Mouse (Mus musculus) spleen, adult 12 weeks (tissue): ENCODE data around the gene Pknox2.

ENCODE experiments used
- DNase-seq: peaks from one replicate; pipeline ENCODE4 v3.0.0; 2022; ENCODE audit warnings: low spot score

The Pknox2 gene

DNA sequence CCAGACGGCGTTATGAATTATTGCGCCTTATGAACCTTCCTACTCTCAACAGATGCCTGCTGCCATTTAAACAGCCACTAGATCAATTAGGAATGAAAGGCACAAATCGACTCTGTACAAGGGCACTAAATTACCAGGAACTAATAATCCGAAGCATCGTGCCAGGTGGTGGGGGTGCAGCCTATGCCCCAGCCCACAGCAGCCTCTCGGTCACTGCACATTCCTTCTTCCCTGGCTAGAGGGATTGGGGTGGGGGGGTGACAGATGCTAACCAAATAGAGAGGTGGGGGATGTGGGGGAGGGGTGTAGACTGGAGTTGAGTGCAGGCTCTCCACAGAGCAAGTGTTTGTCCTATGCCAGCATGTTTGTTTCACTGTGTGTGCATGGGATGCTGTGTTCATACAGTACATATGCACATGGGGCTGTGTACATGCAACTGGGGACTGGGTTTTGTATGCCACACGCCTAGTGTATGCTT is 208.6 kb downstream of the Pknox2 start:
- no peak for DNase-seq

GRCm38 (mm10) chr9:36933813-36934493 is 213.3 kb downstream of the Pknox2 start:
- DNase-seq: no peak

DNA sequence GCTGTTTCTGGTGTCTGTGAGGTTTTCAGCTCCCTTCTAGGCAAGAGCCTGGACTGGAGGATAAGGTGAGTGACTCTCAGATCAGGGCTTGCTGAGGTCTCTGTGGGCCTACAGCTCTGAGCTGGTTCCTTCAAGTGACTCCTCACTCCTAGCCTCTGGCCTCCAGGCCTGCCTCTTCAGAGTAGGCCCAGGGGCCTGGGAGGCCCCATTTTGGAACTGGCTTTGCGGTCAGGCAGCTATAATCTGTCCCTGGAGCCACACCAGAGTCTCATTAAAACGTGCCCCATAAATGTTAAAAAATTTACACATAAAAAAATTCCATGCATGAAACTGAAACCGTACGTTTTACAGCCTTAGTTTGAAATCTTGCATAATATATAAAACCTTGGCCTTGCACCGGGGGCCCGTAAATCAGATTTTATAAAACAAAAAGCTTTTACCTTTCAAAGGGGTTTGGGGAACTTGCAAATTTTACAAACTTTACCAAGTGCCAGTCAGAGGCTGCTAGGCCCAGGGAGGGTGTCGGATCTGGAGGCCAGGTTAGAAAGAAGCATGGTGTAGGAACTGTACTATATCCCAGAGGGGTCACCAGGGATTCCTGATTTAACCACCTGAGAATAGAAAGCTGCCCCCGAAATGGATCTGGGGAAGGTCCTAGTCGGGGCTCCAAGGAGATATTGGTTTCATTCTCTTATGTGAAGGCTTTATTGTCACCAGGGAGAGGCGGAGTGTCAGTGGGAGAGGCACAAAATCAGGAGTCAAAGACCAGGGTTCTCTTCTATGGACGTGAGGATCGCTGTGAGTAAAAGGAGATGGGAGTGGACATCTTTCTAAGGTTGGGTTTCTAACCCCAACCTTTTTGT is 214.0 kb downstream of the Pknox2 start:
- no peak for DNase-seq

GRCm38 (mm10) chr9:36931657-36932056 is 215.6 kb downstream of the Pknox2 start:
- no peak for DNase-seq

- DNase-seq: no peak
Observed at GRCm38 (mm10) chr9:36923753-36924152, 223.5 kb downstream of the Pknox2 start.

- DNase-seq: no peak
Observed at GRCm38 (mm10) chr9:36921718-36922415, 225.3 kb downstream of the Pknox2 start.

DNA sequence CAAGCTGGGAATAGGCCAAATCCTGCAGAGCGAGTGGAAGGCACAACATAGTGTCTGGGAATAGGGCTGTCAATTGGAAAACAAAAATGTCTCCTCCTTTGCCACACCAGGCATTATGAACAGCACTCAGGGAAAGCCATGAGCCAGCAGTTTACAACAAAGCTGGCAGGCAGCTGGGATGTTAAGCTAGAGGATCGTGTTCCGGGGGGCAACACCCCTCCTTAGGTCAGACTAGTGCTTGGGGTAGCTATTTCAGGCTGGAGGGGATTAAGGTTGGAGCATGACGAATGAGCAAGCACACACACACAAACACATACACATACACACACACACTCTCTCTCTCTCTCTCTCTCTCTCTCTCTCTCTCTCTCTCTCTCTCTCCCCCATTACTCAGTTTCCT is 227.7 kb downstream of the Pknox2 start:
- no peak for DNase-seq

- DNase-seq: no peak
Observed at GRCm38 (mm10) chr9:36918582-36918981, 228.6 kb downstream of the Pknox2 start.

DNA sequence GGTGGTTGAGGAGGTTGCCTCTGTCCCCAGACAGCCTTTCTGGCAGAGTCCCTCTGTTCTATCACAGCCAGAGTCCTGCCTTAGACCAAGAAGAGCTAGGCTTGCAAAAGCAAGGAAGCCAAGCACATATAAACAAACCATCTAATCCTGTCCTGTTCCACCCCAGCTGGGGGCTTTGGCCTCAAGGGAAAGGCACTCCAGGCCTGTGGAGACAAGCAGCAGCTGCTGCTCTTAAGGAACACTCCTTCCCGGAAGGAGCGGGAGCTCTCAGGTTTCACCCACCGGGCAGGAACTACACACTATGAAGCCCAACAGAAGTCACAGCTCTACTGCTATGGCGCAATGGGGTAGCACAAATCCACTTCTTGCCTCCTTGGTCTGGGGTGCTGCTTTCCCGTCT is 230.3 kb downstream of the Pknox2 start:
- DNase-seq: no peak

GRCm38 (mm10) chr9:36916362-36916761 is 230.8 kb downstream of the Pknox2 start:
- peak; percentile 1 for DNase-seq

DNA sequence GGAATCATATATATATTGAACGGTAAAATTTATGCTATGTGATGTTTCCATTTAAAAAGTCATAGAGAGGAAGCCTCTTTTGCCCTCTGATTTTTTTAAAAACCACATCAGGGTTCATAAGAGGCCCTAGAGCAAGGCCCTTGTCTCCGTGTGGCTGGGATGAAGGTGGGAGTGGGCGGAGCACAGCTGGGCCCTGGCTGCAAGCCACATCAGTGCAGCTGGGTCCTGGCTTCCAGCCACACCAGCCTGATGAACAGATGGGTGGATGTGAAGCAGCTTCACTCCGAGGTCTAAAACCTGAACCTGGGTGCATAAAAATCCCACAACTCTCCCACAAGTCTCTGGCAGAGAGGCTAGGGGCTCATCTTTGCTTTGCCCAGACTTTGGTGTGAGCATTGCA is 241.8 kb downstream of the Pknox2 start:
- no peak for DNase-seq

GRCm38 (mm10) chr9:36900464-36900863 is 246.7 kb downstream of the Pknox2 start:
- no peak for DNase-seq

- DNase-seq: no peak
Observed at GRCm38 (mm10) chr9:36898560-36898959, 248.6 kb downstream of the Pknox2 start.

DNA sequence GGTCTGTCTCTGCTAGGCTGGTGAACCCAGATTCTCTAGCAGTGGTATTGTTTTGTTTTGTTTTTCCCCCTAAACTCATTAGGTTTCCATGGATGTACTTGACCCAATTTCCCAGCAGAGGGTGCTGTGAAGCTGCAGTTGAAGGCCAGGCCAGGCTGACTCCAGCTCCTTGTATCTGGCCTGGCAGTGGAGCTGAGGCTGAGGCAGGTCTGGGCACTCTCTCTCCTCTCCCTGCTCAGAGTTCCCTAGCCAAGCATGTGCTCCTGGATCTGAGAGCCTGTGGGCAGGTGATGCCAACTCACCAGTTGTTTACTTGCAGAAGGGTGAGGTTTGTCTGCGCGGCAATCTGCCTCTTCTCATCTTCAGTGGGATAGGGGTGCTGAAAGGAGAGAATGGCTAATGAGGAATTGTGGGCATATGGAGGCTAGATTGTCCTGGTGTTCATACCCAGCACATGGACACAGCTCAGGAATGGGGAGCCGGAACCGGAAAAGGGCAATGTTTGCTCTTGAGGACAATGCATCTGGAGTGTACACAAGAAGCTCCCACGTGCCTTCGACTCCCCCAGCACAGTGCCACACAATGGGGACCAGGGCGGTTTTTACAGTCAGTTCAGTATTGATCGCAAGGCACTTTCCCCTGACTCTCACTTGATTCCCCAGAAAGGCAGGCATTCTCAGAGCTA is 252.1 kb downstream of the Pknox2 start:
- no peak for DNase-seq

DNA sequence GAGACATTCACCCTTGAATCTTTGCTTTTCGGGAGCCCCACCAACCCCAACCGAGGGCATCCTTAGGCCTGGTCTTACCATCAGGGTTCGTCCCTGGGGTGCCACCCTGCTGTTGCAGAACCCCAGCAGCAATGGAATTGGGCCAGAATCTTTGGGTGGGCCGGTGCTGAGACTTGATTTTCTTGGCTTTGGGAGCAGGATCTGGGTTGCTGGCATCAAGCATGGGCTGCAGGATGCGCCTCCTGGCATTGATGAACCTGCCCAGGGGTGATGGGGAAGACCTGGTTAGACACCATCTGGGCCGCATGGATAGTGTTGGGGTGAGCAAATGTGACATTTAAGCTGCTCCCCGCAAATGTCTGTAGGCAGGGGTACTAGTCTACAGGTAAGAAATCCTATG is 253.0 kb downstream of the Pknox2 start:
- no peak for DNase-seq

- no peak for DNase-seq
Observed at GRCm38 (mm10) chr9:36893413-36893990, 253.7 kb downstream of the Pknox2 start.

DNA sequence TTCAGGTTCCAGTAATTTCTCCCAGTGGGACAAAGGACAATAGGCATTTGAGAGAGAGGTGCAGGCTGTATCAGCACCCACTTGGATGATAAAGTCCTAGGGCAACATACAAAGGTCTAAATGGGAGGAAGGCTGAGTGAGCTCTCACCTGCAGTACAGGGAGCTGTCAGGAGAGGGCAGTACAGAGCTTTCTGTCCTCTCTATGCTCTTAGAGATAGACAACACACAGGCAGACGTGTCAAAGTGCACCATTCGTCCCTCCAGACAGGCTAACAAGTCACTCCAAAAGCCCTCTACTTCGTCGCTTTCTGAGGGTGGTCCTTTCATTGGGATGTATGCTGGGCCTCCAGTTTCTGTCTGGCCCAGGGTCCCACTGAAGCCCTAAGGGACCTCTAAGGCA is 256.7 kb downstream of the Pknox2 start:
- DNase-seq: no peak

DNA sequence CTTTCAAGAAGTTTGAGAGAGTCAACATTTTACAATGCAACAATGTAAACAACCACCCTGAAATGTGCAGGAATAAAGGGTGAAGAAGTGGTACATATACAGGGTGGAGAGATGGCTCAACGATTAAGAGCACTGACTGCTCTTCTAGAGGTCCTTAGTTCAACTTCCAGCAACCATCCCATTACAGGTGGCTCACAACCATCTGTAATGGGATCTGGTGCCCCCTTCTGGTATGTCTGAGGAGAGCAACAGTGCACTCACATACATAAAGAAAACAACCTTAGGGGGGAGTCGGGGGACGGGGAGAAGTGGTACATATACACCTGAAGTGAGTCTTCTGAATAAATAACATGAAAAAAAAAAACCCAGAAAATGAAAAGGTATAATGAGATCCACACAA is 262.0 kb downstream of the Pknox2 start:
- DNase-seq: no peak

GRCm38 (mm10) chr9:36883569-36883968 is 263.6 kb downstream of the Pknox2 start:
- DNase-seq: no peak

GRCm38 (mm10) chr9:36882034-36882745 is 265.0 kb downstream of the Pknox2 start:
- no peak for DNase-seq

DNA sequence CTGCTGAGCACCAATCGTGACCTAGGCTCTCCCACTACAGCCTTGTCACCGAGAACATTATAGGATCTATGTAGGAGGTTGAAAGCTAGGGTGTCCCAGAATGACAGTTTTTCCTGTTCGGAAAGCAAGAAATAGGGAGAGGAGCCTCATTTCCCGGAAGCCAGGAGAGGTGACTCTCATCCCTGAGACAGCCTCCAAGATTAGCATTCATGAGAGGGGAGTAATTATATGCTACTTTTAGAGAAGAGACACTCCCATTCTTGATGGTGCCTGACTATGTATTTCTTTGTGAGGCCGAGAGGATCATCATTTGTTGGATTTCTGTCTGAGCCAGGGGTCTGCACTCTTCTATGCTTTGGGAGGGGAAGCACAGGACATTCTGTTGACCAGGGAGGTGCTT is 265.6 kb downstream of the Pknox2 start:
- DNase-seq: no peak
